Mouse (Mus musculus) CH12.LX (cell line): ENCODE data around the gene Gm9999. TPM values are rescaled to one million over a fixed set of nuclear protein-coding genes. Genes with fewer than 3 reads are reported as not detected.
A peak's percentile ranks its signal among the peaks of the same experiment; 100 is the strongest.

Experiments used
- DNase-seq: peaks from one replicate; pipeline ENCODE4 v3.0.0-alpha.2; 2013; ENCODE audit errors: extremely low read depth
- H3K27ac ChIP-seq: 2 replicates; pipeline ENCODE4 v1.5.1; 2012; ENCODE audit warnings: low read depth, mild to moderate bottlenecking, control low read depth, moderate library complexity; ENCODE audit not compliant: insufficient read depth
- H3K27me3 ChIP-seq: replicated peaks from 2 replicates; pipeline ENCODE3; 2012; ENCODE audit warnings: inconsistent platforms
- H3K36me3 ChIP-seq, 2 experiments: replicated peaks in 1 of 2; 2 replicates each; pipeline versions ENCODE3 to v1.6.1; 2012; ENCODE audit warnings: inconsistent platforms in 1 of 2, low read length in 1 of 2, mild to moderate bottlenecking in 1 of 2, mixed read lengths in 1 of 2, moderate library complexity in 1 of 2; ENCODE audit not compliant: control insufficient read depth in 1 of 2, insufficient read depth in 1 of 2
- H3K4me1 ChIP-seq, 2 experiments: 2 replicates each; pipeline ENCODE4 v1.6.1; 2012; ENCODE audit warnings: inconsistent platforms in 1 of 2, moderate library complexity in 1 of 2; ENCODE audit not compliant: insufficient read depth in 2 of 2, control insufficient read depth in 1 of 2
- H3K4me2 ChIP-seq: 2 replicates; pipeline ENCODE4 v1.6.1; 2012; ENCODE audit warnings: low read depth, mild to moderate bottlenecking, control low read depth; ENCODE audit not compliant: poor library complexity, insufficient read depth, severe bottlenecking
- H3K4me3 ChIP-seq, 3 experiments: fragments of 150-350 bp in 1 of 3; sonication (generic) in 1 of 3; replicated peaks in 1 of 3; 2 replicates each; pipeline versions ENCODE3 to v1.5.1; 2011 to 2012; ENCODE audit warnings: low read depth in 2 of 3, low read length in 2 of 3, mild to moderate bottlenecking in 2 of 3, moderate library complexity in 2 of 3, control low read depth in 1 of 3, improper control_type of control experiment in 1 of 3, inconsistent platforms in 1 of 3, mixed read lengths in 1 of 3; ENCODE audit not compliant: poor library complexity in 1 of 3
- H3K79me2 ChIP-seq: replicated peaks from 2 replicates; pipeline ENCODE4 v1.6.1; 2012; ENCODE audit warnings: mild to moderate bottlenecking, moderate library complexity; ENCODE audit not compliant: control insufficient read depth, poor library complexity, insufficient read depth, severe bottlenecking; ENCODE audit errors: extremely low read depth
- H3K9ac ChIP-seq: 2 replicates; pipeline ENCODE4 v1.6.1; 2012; ENCODE audit warnings: low read depth, mild to moderate bottlenecking, control low read depth, moderate library complexity; ENCODE audit not compliant: insufficient read depth
- H3K9me3 ChIP-seq: replicated peaks from 2 replicates; pipeline ENCODE3; 2012; ENCODE audit warnings: low read length, inconsistent platforms, mixed read lengths
- BHLHE40 ChIP-seq: IDR thresholded peaks from 2 replicates; pipeline ENCODE4 v1.6.1; 2011; ENCODE audit warnings: mild to moderate bottlenecking, low read depth, low read length, improper control_type of control experiment
- CHD1 ChIP-seq: IDR thresholded peaks from 2 replicates; pipeline ENCODE4 v1.6.1; 2012; ENCODE audit warnings: low read depth, low read length, improper control_type of control experiment, inconsistent platforms
- E2F4 ChIP-seq: IDR thresholded peaks from 2 replicates; pipeline ENCODE4 v1.6.1; 2011; ENCODE audit warnings: low read depth, low read length, improper control_type of control experiment; ENCODE audit not compliant: insufficient replicate concordance
- EP300 ChIP-seq: IDR thresholded peaks from 2 replicates; pipeline ENCODE4 v1.6.1; 2011; ENCODE audit warnings: low read length, improper control_type of control experiment
- ETS1 ChIP-seq: conservative IDR thresholded peaks from 2 replicates; pipeline ENCODE4 v1.6.1; 2012; ENCODE audit warnings: low read depth, mild to moderate bottlenecking, inconsistent platforms, low read length, improper control_type of control experiment, moderate library complexity
- GABPA ChIP-seq: IDR thresholded peaks from 2 replicates; pipeline ENCODE4 v1.6.1; 2012; ENCODE audit warnings: low read depth, low read length, improper control_type of control experiment, inconsistent platforms; ENCODE audit not compliant: insufficient replicate concordance
- HCFC1 ChIP-seq: IDR thresholded peaks from 2 replicates; pipeline ENCODE4 v1.6.1; 2012; ENCODE audit warnings: low read depth, mild to moderate bottlenecking, inconsistent platforms, low read length, improper control_type of control experiment
- IRF4 ChIP-seq: IDR thresholded peaks from 2 replicates; pipeline ENCODE4 v1.6.1; 2014; ENCODE audit warnings: low read depth, mild to moderate bottlenecking, inconsistent platforms, low read length, improper control_type of control experiment
- JUN ChIP-seq: IDR thresholded peaks from 2 replicates; pipeline ENCODE4 v1.6.1; 2011; ENCODE audit warnings: low read depth, mild to moderate bottlenecking, low read length, improper control_type of control experiment, moderate library complexity; ENCODE audit not compliant: insufficient read depth
- JUND ChIP-seq: conservative IDR thresholded peaks from 2 replicates; pipeline ENCODE4 v1.6.1; 2011; ENCODE audit warnings: low read depth, low read length, improper control_type of control experiment
- KAT2A ChIP-seq: IDR thresholded peaks from 2 replicates; pipeline ENCODE4 v1.6.1; 2012; ENCODE audit warnings: low read length, improper control_type of control experiment, inconsistent platforms; ENCODE audit not compliant: insufficient replicate concordance
- MAFK ChIP-seq: IDR thresholded peaks from 2 replicates; pipeline ENCODE4 v1.6.1; 2011; ENCODE audit warnings: low read length, improper control_type of control experiment; ENCODE audit not compliant: insufficient replicate concordance
- MAX ChIP-seq: IDR thresholded peaks from 2 replicates; pipeline ENCODE4 v1.6.1; 2011; ENCODE audit warnings: low read length, improper control_type of control experiment
- MEF2A ChIP-seq: IDR thresholded peaks from 2 replicates; pipeline ENCODE4 v1.6.1; 2014; ENCODE audit warnings: low read depth, mild to moderate bottlenecking, inconsistent platforms, low read length, improper control_type of control experiment, borderline replicate concordance
- NELFE ChIP-seq: IDR thresholded peaks from 2 replicates; pipeline ENCODE4 v1.6.1; 2011; ENCODE audit warnings: low read depth, low read length, improper control_type of control experiment
- NRF1 ChIP-seq: IDR thresholded peaks from 2 replicates; pipeline ENCODE4 v1.6.1; 2014; ENCODE audit warnings: low read depth, mild to moderate bottlenecking, inconsistent platforms, low read length, improper control_type of control experiment, moderate library complexity
- PAX5 ChIP-seq: IDR thresholded peaks from 2 replicates; pipeline ENCODE4 v1.6.1; 2012; ENCODE audit warnings: low read length, inconsistent platforms, mixed read lengths
- RAD21 ChIP-seq: IDR thresholded peaks from 2 replicates; pipeline ENCODE4 v1.6.1; 2011; ENCODE audit warnings: low read depth, mild to moderate bottlenecking, low read length, improper control_type of control experiment, moderate library complexity
- SIN3A ChIP-seq: IDR thresholded peaks from 2 replicates; pipeline ENCODE4 v1.6.1; 2012; ENCODE audit warnings: low read length, improper control_type of control experiment, inconsistent platforms
- SMC3 ChIP-seq: IDR thresholded peaks from 2 replicates; pipeline ENCODE4 v1.6.1; 2011; ENCODE audit warnings: low read depth, low read length, improper control_type of control experiment
- TBP ChIP-seq: conservative IDR thresholded peaks from 2 replicates; pipeline ENCODE4 v1.6.1; 2011; ENCODE audit warnings: low read depth, low read length, improper control_type of control experiment
- TCF12 ChIP-seq: IDR thresholded peaks from 2 replicates; pipeline ENCODE4 v1.6.1; 2014; ENCODE audit warnings: low read depth, mild to moderate bottlenecking, inconsistent platforms, low read length, improper control_type of control experiment
- ZC3H11A ChIP-seq: IDR thresholded peaks from 2 replicates; pipeline ENCODE4 v1.6.1; 2012; ENCODE audit warnings: low read depth, mild to moderate bottlenecking, inconsistent platforms, low read length, improper control_type of control experiment
- ZNF384 ChIP-seq: IDR thresholded peaks from 2 replicates; pipeline ENCODE4 v1.6.1; 2012; ENCODE audit warnings: low read depth, low read length, improper control_type of control experiment, inconsistent platforms
- dilution Hi-C: fragments of 300-500 bp; cut with MboI; formaldehyde crosslinking; loops from 2 replicates; pipeline ENCODE4 v1.14.3; 2020; ENCODE audit warnings: low sequenced_read_pairs; ENCODE audit not compliant: extremely low pct_unique_long_range_greater_than_20kb, extremely low pct_ligation_motif_present
- in situ Hi-C: fragments of 300-500 bp; cut with MboI; formaldehyde crosslinking; loops from 3 replicates; pipeline ENCODE4 v1.14.3; 2019; ENCODE audit warnings: low sequenced_read_pairs, low pct_ligation_motif_present, low pct_unique_long_range_greater_than_20kb, mixed read lengths
- polyA plus RNA-seq: library from polyadenylated mRNA; unstranded; fragments of >175 nt; gene quantifications from 2 replicates; pipeline ENCODE4 v1.2.1, GENCODE M21; 2012; ENCODE audit warnings: low read depth; ENCODE audit not compliant: insufficient read length
- total RNA-seq, 2 experiments: library from RNA; depleted of rRNA; stranded (reverse); fragments of 300-350 nt in 1 of 2; fragments of >200 nt in 1 of 2; gene quantifications; 2 replicates each; pipeline ENCODE4 v1.2.3; 2012 to 2014

Gm9999 gene
- total and polyA plus RNA-seq, 3 experiments: not detected

DNA sequence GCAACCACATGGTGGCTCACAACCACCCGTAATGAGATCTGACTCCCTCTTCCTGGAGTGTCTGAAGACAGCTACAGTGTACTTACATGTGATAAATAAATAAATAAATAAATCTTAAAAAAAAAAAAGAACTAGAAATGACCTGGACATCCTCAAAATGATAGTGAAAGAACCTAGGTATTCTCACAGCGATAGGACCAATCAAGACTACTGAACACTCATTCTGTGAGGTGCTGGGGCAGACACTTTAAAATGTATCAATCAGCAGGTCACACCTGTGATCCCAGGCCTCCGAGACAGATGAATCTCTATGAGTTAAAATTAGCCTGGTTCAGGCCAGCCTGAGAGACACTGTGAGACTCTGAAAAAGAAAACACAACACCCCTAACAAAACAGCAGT lies 33.2 kb downstream of the Gm9999 start:
- no peak overlapping the region for H3K27ac ChIP-seq
- in situ Hi-C loops: no loop called here
- H3K36me3 ChIP-seq: no peaks in the 10 kb centered on the region
- H3K4me2 ChIP-seq: peak overlapping the region; percentile 32; the same call in 1 of the 2 replicates
- H3K4me1 ChIP-seq: peaks cover 4 to 56% of the 10 kb centered on the region in 2 experiments
- H3K79me2 ChIP-seq: no peaks in the 10 kb centered on the region
- dilution Hi-C loops: no loop called here
- DNase-seq: no peak
- H3K4me3 ChIP-seq: no peak overlapping the region
- no peak overlapping the region for H3K9ac ChIP-seq
- 0 out of 2 replicates have a peak, but pooled peaks have one; percentile 35 for TF ChIP-seq TCF12
- TF ChIP-seq NRF1: no peak
- TF ChIP-seq ZC3H11A: no peak
- TF ChIP-seq GABPA: no peak
- TF ChIP-seq JUN: no peak
- peak; percentile 61; the same call in 1 of the 2 replicates for TF ChIP-seq IRF4
- no peak for TF ChIP-seq MEF2A
- TF ChIP-seq MAFK: no peak
- peak; percentile 42 for TF ChIP-seq ZNF384
- peak; percentile 42; the same call in 1 of the 2 replicates for TF ChIP-seq ETS1
- TF ChIP-seq KAT2A: no peak
- no peak for TF ChIP-seq E2F4
- TF ChIP-seq EP300: peak; percentile 50; the same call in 1 of the 2 replicates
- no peak for TF ChIP-seq PAX5
- no peak for TF ChIP-seq SIN3A
- no peak for TF ChIP-seq NELFE
- no peaks in the 10 kb centered on the region for H3K27me3 ChIP-seq
- no peaks in the 10 kb centered on the region for H3K9me3 ChIP-seq

DNA sequence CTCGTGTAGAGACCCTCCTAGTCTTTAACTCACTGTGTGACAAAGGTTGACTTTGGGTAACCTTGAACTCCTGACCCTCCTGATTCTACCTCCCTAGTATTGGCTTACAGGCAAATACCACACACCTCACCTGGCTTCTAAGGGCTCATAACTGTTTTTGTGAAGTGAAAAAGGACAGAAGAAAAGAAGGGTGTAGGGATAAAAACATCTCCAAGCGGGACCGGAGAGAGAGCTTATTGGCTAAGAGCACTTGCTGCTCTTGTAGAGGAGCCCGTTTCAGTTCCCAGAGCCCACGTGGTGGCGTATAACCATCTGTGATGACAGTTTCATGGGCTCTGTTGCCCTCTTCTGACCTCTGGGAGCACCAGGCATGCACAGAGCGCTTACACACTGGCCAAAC lies 33.8 kb downstream of the Gm9999 start:
- Histone ChIP-seq H3K79me2 (no peaks in the 10 kb centered on the region), H3K27me3 (no peaks in the 10 kb centered on the region), H3K4me2 (no peak overlapping the region), H3K9me3 (no peaks in the 10 kb centered on the region), H3K4me1 (peaks cover 6 to 60% of the 10 kb centered on the region in 2 experiments), H3K9ac (no peak overlapping the region), H3K36me3 (no peaks in the 10 kb centered on the region), H3K27ac (no peak overlapping the region), H3K4me3 (no peak overlapping the region)
- no peak for TF ChIP-seq RAD21
- no peak for TF ChIP-seq BHLHE40
- no peak for TF ChIP-seq TCF12
- no peak for TF ChIP-seq JUND
- no peak for TF ChIP-seq KAT2A
- no peak for TF ChIP-seq ZNF384
- no peak for TF ChIP-seq TBP
- TF ChIP-seq E2F4: no peak
- no peak for TF ChIP-seq HCFC1
- no peak for TF ChIP-seq NRF1
- TF ChIP-seq CHD1: no peak
- no peak for TF ChIP-seq MAX
- TF ChIP-seq EP300: no peak
- no peak for TF ChIP-seq SMC3
- dilution Hi-C loops: no loop called here
- in situ Hi-C loops: no loop called here
- DNase-seq: no peak
